Mouse (Mus musculus) cerebellum, adult 18-20 months (tissue): Measurements from ENCODE around the gene Ttc37.
A peak's percentile ranks its signal among the peaks of the same experiment; 100 is the strongest.

ENCODE experiments used
- DNase-seq, 2 experiments: peaks; one replicate each; pipeline ENCODE4 v3.0.0; 2021

Ttc37 gene

GRCm38 (mm10) chr13:76098493-76099303 is at the start of gene Ttc37, which contains the start of gene Arsk:
Gene Ttc37, plus strand, starts transcription at chr13:76098734.
Gene Arsk, minus strand, starts transcription at chr13:76098660.
- DNase-seq, result peak; percentile 93 to 94

GRCm38 (mm10) chr13:76055391-76056232 is 42.9 kb upstream of the Ttc37 start:
- peak; percentile 76 to 78 for DNase-seq

GRCm38 (mm10) chr13:76056261-76056724 is 42.2 kb upstream of the Ttc37 start:
- peak; percentile 82 to 91 for DNase-seq

GRCm38 (mm10) chr13:76056896-76057266 is 41.7 kb upstream of the Ttc37 start, which contains the start of gene Gpr150:
Gene Gpr150, minus strand, starts transcription at chr13:76056996.
- no peak for DNase-seq

GRCm38 (mm10) chr13:76057267-76058069 is 41.1 kb upstream of the Ttc37 start:
- no peak for DNase-seq

GRCm38 (mm10) chr13:76059591-76059990 is 38.9 kb upstream of the Ttc37 start:
- DNase-seq, result no peak

GRCm38 (mm10) chr13:76062126-76062525 is 36.4 kb upstream of the Ttc37 start:
- no peak for DNase-seq

GRCm38 (mm10) chr13:76062569-76062968 is 36.0 kb upstream of the Ttc37 start:
- no peak for DNase-seq

- no peak for DNase-seq
These were observed 35.0 kb upstream of the Ttc37 start for GRCm38 (mm10) chr13:76063548-76063947.

- no peak for DNase-seq
These were observed 34.1 kb upstream of the Ttc37 start for GRCm38 (mm10) chr13:76064363-76064945.

GRCm38 (mm10) chr13:76074323-76074722 is 24.2 kb upstream of the Ttc37 start:
- no peak for DNase-seq

- DNase-seq, result peak in 1 of 2 experiments; percentile 54
These were observed 430 bp upstream of the Ttc37 start for GRCm38 (mm10) chr13:76098116-76098492.

GRCm38 (mm10) chr13:76101989-76102388 is 3.5 kb downstream of the Ttc37 start:
- no peak for DNase-seq

GRCm38 (mm10) chr13:76109069-76109824 is 10.7 kb downstream of the Ttc37 start:
- DNase-seq, result no peak

GRCm38 (mm10) chr13:76128799-76129198 is 30.3 kb downstream of the Ttc37 start:
- DNase-seq, result no peak

- DNase-seq, result no peak
These were observed 33.9 kb downstream of the Ttc37 start for GRCm38 (mm10) chr13:76132415-76132814.

- no peak for DNase-seq
These were observed 40.3 kb downstream of the Ttc37 start for GRCm38 (mm10) chr13:76138862-76139261.

GRCm38 (mm10) chr13:76141117-76141808 is 42.7 kb downstream of the Ttc37 start:
- no peak for DNase-seq

- DNase-seq, result peak; percentile 23 to 36
These were observed 51.9 kb downstream of the Ttc37 start for GRCm38 (mm10) chr13:76150483-76150882.

- no peak for DNase-seq
These were observed 58.6 kb downstream of the Ttc37 start for GRCm38 (mm10) chr13:76157099-76157498.

- DNase-seq, result no peak
These were observed 59.0 kb downstream of the Ttc37 start for GRCm38 (mm10) chr13:76157508-76157907.
